Mouse (Mus musculus) liver, adult 2 months (tissue): ENCODE measurements at regions not wholly inside any gene's neighbourhood (a gene's known extent, or its start where the extent isn't known, plus 50 kb on each side); places are given as distances from the start of the nearest gene placed in this dataset.

Experiments
- CTCF ChIP-seq: fragments of 200-500 bp; IDR thresholded peaks from 2 replicates; pipeline ENCODE4 v1.5.1; 2011; ENCODE audit warnings: low read depth, low read length, control low read depth
- POLR2A ChIP-seq: fragments of 200-500 bp; IDR thresholded peaks from 2 replicates; pipeline ENCODE4 v1.6.1; 2011; ENCODE audit warnings: low read length, control low read depth; ENCODE audit not compliant: insufficient read depth; ENCODE audit errors: extremely low read depth

GRCm38 (mm10) chr10:93397711-93398110 lies 55.5 kb upstream of the Lta4h start:
- TF ChIP-seq CTCF, result no peak
- TF ChIP-seq POLR2A, result no peak
